Mouse (Mus musculus): ENCODE measurements at regions not wholly inside any gene's neighbourhood (a gene's known extent, or its start where the extent isn't known, plus 50 kb on each side); places are given as distances from the start of the nearest gene placed in this dataset.

- in situ Hi-C loops (cut with MboI, MseI): loop anchor here in 1 of 2 experiments (5.0 kb wide), 1 partner anchor 55 kb away; the partner anchor contains the start of gene Pth
These were observed 53.5 kb upstream of the Pth start for GRCm38 (mm10) chr7:113441906-113442305.

- in situ Hi-C loops (cut with MboI, MseI): loop anchor here in 1 of 2 experiments (5.0 kb wide), 1 partner anchor 56 kb away; the partner anchor contains the start of gene Pth
These were observed 55.2 kb upstream of the Pth start for GRCm38 (mm10) chr7:113443566-113443965.

- in situ Hi-C loops (cut with MboI, MseI): loop anchor here in 1 of 2 experiments (5.0 kb wide), 1 partner anchor 58 kb away; the partner anchor contains the start of gene Pth
These were observed 56.6 kb upstream of the Pth start for GRCm38 (mm10) chr7:113444991-113445390.

GRCm38 (mm10) chr7:113460406-113460805, 53.2 kb upstream of the Far1 start:
- in situ Hi-C loops (cut with MboI, MseI): loop anchor here in 1 of 2 experiments (5.0 to 25.0 kb wide), 2 partner anchors 52 to 1602 kb away; partner anchors contain the start of gene Far1

- in situ Hi-C loops (cut with MboI, MseI): loop anchor here in 1 of 2 experiments (5.0 to 25.0 kb wide), 2 partner anchors 50 to 1600 kb away; partner anchors contain the start of gene Far1
These were observed 51.3 kb upstream of the Far1 start for GRCm38 (mm10) chr7:113462286-113462685.
